Mouse (Mus musculus) liver, adult 2 months (tissue): ENCODE results near the gene Ubqln1.

ENCODE experiments used
- CTCF ChIP-seq: fragments of 200-500 bp; IDR thresholded peaks from 2 replicates; pipeline ENCODE4 v1.5.1; 2011; ENCODE audit warnings: low read depth, low read length, control low read depth
- POLR2A ChIP-seq: fragments of 200-500 bp; IDR thresholded peaks from 2 replicates; pipeline ENCODE4 v1.6.1; 2011; ENCODE audit warnings: low read length, control low read depth; ENCODE audit not compliant: insufficient read depth; ENCODE audit errors: extremely low read depth

DNA sequence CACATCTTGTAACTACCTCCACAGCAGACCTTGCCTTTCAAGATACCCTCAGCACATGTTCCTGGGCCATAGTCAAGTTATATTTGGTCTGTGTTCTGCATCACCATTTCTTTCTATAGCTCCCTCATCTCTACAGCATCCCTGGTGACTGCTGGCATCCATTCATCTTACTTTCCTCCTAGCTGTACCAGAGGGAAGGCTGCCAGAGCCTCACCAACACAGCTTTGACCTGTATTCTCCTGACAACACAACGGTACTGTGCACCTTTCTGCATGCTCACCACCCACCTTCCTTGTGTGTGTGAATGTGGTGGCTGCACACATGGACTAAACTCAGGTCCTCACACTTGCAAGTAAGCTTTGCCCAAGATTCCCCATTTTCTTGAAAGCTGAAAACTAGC is 12.6 kb downstream of the Ubqln1 start:
- TF ChIP-seq CTCF (no peak), POLR2A (no peak)
